Mouse (Mus musculus): ENCODE data around the gene Rpia. TPM values are rescaled to one million over a fixed set of nuclear protein-coding genes. Genes with fewer than 3 reads are reported as not detected.

Gene Rpia
- polyA plus RNA-seq (2014; fragmentation: Illumina TruSeq; extraction: RNeasy Lipid Tissue Mini Kit (QIAGEN cat#74804)) = 23.3 TPM

GRCm38 (mm10) chr6:70791824-70792535, at the start of gene Rpia:
TSS of gene Rpia (minus strand) at chr6:70792232.

Other genes with a start within 250 kb of the Rpia start
- 17.6 TPM for gene Eif2ak3, start 52.3 kb upstream of the Rpia start, polyA plus RNA-seq (2014; fragmentation: Illumina TruSeq; extraction: RNeasy Lipid Tissue Mini Kit (QIAGEN cat#74804))
- not detected for gene Tex37, start 126.7 kb upstream of the Rpia start, polyA plus RNA-seq (2014; fragmentation: Illumina TruSeq; extraction: RNeasy Lipid Tissue Mini Kit (QIAGEN cat#74804))
- gene Foxi3, start 164.3 kb upstream of the Rpia start, polyA plus RNA-seq (2014; fragmentation: Illumina TruSeq; extraction: RNeasy Lipid Tissue Mini Kit (QIAGEN cat#74804)) = not detected

Measured in ovary, adult 10 weeks (tissue).